Mouse (Mus musculus) G1E (cell line): ENCODE measurements around the gene Ssrp1. TPM values are rescaled to one million over a fixed set of nuclear protein-coding genes. Genes with fewer than 3 reads are reported as not detected.

ENCODE experiments used
- ATAC-seq: 2 replicates; pipeline ENCODE4 v1.8.0; 2016; ENCODE audit warnings: mild to moderate bottlenecking; ENCODE audit not compliant: insufficient number of reproducible peaks, poor library complexity, low FRiP score, severe bottlenecking; ENCODE audit errors: extremely low read depth
- DNase-seq: peaks from one replicate; pipeline ENCODE4 v3.0.0; 2012; ENCODE audit warnings: low spot score
- H3K27me3 ChIP-seq: 2 replicates; pipeline ENCODE4 v1.6.1; 2012; ENCODE audit warnings: mild to moderate bottlenecking, low read length, inconsistent platforms; ENCODE audit not compliant: insufficient read depth
- H3K36me3 ChIP-seq: replicated peaks from 2 replicates; pipeline ENCODE3; 2012; ENCODE audit warnings: mild to moderate bottlenecking, inconsistent platforms
- H3K4me1 ChIP-seq: 2 replicates; pipeline ENCODE4 v1.6.1; 2012; ENCODE audit warnings: low read depth, low read length, inconsistent platforms, mixed read lengths; ENCODE audit not compliant: insufficient read depth
- H3K4me3 ChIP-seq: 2 replicates; pipeline ENCODE4 v1.5.1; 2012; ENCODE audit warnings: low read depth, mild to moderate bottlenecking, inconsistent platforms, low read length, moderate library complexity, mixed read lengths
- H3K9me3 ChIP-seq: replicated peaks from 2 replicates; pipeline ENCODE4 v1.6.1; 2012; ENCODE audit warnings: inconsistent platforms
- CTCF ChIP-seq: IDR thresholded peaks from 2 replicates; pipeline ENCODE4 v1.5.1; 2012; ENCODE audit warnings: low read depth, low read length, inconsistent platforms, mixed read lengths
- GATA1 ChIP-seq: IDR thresholded peaks from 2 replicates; pipeline ENCODE4 v1.6.1; 2012; ENCODE audit warnings: borderline replicate concordance, low read length, inconsistent platforms, mixed read lengths
- GATA2 ChIP-seq: IDR thresholded peaks from 2 replicates; pipeline ENCODE4 v1.6.1; 2012; ENCODE audit warnings: low read depth, low read length, inconsistent platforms, borderline replicate concordance
- POLR2AphosphoS5 ChIP-seq: IDR thresholded peaks from 2 replicates; pipeline ENCODE4 v1.6.1; 2012; ENCODE audit warnings: low read depth, low read length, inconsistent platforms; ENCODE audit not compliant: insufficient replicate concordance
- TAL1 ChIP-seq: conservative IDR thresholded peaks from 2 replicates; pipeline ENCODE4 v1.6.1; 2012; ENCODE audit warnings: low read depth, low read length, inconsistent platforms, mixed read lengths
- polyA plus RNA-seq: library from polyadenylated mRNA; stranded (reverse); fragments of >175 nt; gene quantifications from 2 replicates; pipeline ENCODE4 v1.2.3, GENCODE M21; 2012
- total RNA-seq, 2 experiments: library from RNA; stranded (forward) in 1 of 2; stranded (reverse) in 1 of 2; fragments of 200-1000 nt in 1 of 2; fragments of >200 nt in 1 of 2; fragmentation: Nextera tagmentation in 1 of 2; gene quantifications; 2 replicates each; pipeline ENCODE4 v1.2.3; 2014 to 2017

Gene Ssrp1
- total and polyA plus RNA-seq, 3 experiments: 111 to 315 (median 168) TPM

GRCm38 (mm10) chr2:85013826-85014587 is 23.0 kb upstream of the Ssrp1 start:
- Histone ChIP-seq H3K36me3 (no peaks in the 10 kb centered on the region), H3K4me3 (no peak overlapping the region), H3K27me3 (peaks cover 3% of the 10 kb centered on the region; the same call in 1 of the 2 replicates), H3K4me1 (peaks cover 34% of the 10 kb centered on the region), H3K9me3 (no peaks in the 10 kb centered on the region)
- TF ChIP-seq POLR2AphosphoS5 (no peak), TAL1 (no peak), GATA1 (no peak), GATA2 (no peak), CTCF (no peak)
- ATAC-seq (no peak), DNase-seq (no peak)

- no peaks in the 10 kb centered on the region for H3K9me3 ChIP-seq
- H3K4me1 ChIP-seq: peaks cover 31% of the 10 kb centered on the region
- TF ChIP-seq TAL1 (no peak), GATA2 (no peak), POLR2AphosphoS5 (no peak), CTCF (no peak), GATA1 (no peak)
- ATAC-seq: no peak
- no peak for DNase-seq
- H3K4me3 ChIP-seq: no peak overlapping the region
- H3K36me3 ChIP-seq: no peaks in the 10 kb centered on the region
- H3K27me3 ChIP-seq: peaks cover 3% of the 10 kb centered on the region; the same call in 1 of the 2 replicates
Observed at GRCm38 (mm10) chr2:85014588-85014982, 22.4 kb upstream of the Ssrp1 start.

GRCm38 (mm10) chr2:85022043-85022442 is 15.0 kb upstream of the Ssrp1 start:
- no peaks in the 10 kb centered on the region for H3K36me3 ChIP-seq
- H3K9me3 ChIP-seq: no peaks in the 10 kb centered on the region
- DNase-seq (no peak), ATAC-seq (no peak)
- peaks cover 32% of the 10 kb centered on the region for H3K27me3 ChIP-seq
- no peak overlapping the region for H3K4me3 ChIP-seq
- peaks cover 6% of the 10 kb centered on the region for H3K4me1 ChIP-seq
- no peak for TF ChIP-seq GATA2

DNA sequence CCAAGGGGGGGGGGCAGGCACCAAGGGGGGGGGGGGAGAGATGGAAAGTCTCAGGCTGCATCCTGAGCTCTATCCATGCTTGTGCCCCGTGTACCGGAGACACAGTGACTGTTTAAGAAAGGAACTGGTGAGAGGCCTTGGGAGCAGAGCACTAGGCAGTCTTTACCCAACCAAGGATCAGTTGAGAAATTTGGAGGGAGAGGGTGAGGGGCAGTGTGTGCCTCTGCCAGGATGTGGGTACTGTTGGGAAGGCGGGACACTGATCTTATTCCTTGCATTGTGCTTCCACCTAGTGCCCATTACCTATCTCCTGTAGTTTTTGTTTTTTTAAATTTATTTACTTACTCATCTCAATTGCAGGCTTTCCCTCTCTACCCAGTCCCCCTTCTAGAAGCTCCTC is 10.9 kb upstream of the Ssrp1 start:
- Histone ChIP-seq H3K4me3 (no peak overlapping the region), H3K9me3 (no peaks in the 10 kb centered on the region), H3K4me1 (peaks cover 37% of the 10 kb centered on the region), H3K27me3 (peaks cover 34% of the 10 kb centered on the region), H3K36me3 (no peaks in the 10 kb centered on the region)
- TF ChIP-seq GATA1: no peak
- TF ChIP-seq TAL1: no peak
- TF ChIP-seq GATA2: no peak
- no peak for TF ChIP-seq CTCF
- no peak for TF ChIP-seq POLR2AphosphoS5
- DNase-seq (no peak), ATAC-seq (no peak)

- Histone ChIP-seq H3K4me3 (no peak overlapping the region), H3K9me3 (no peaks in the 10 kb centered on the region), H3K27me3 (peaks cover 39% of the 10 kb centered on the region), H3K36me3 (no peaks in the 10 kb centered on the region), H3K4me1 (peaks cover 37% of the 10 kb centered on the region)
- DNase-seq: peak; percentile 55
- ATAC-seq: peak; percentile 68
- TF ChIP-seq TAL1 (no peak), POLR2AphosphoS5 (no peak), GATA2 (no peak), CTCF (no peak), GATA1 (no peak)
Observed at GRCm38 (mm10) chr2:85027281-85027680, 9.8 kb upstream of the Ssrp1 start.

GRCm38 (mm10) chr2:85029897-85030296 is 7.1 kb upstream of the Ssrp1 start:
- Histone ChIP-seq H3K27me3 (peaks cover 40% of the 10 kb centered on the region), H3K4me3 (no peak overlapping the region), H3K9me3 (no peaks in the 10 kb centered on the region), H3K36me3 (no peaks in the 10 kb centered on the region), H3K4me1 (peaks cover 37% of the 10 kb centered on the region)
- ATAC-seq (peak; percentile 5; the same call in 1 of the 2 replicates), DNase-seq (no peak)
- TF ChIP-seq TAL1: no peak
- TF ChIP-seq POLR2AphosphoS5: no peak
- no peak for TF ChIP-seq GATA2
- no peak for TF ChIP-seq GATA1
- no peak for TF ChIP-seq CTCF
